Mouse (Mus musculus) MEL (cell line): ENCODE measurements around the gene Thrsp. TPM values are rescaled to one million over a fixed set of nuclear protein-coding genes. Genes with fewer than 3 reads are reported as not detected.
A peak's percentile ranks its signal among the peaks of the same experiment; 100 is the strongest.

ENCODE experiments used
- DNase-seq: peaks from one replicate; pipeline ENCODE4 v3.0.0; 2011; ENCODE audit warnings: low read depth, low spot score
- H3K27ac ChIP-seq: 2 replicates; pipeline ENCODE4 v1.5.1; 2012; ENCODE audit warnings: low read depth, mild to moderate bottlenecking, control low read depth, low read length, moderate library complexity; ENCODE audit not compliant: control insufficient read depth
- H3K27me3 ChIP-seq, 2 experiments: fragments of 150-350 bp in 1 of 2; sonication (generic) in 1 of 2; 2 replicates each; pipeline ENCODE4 v1.6.1; 2012; ENCODE audit warnings: low read length in 2 of 2, mild to moderate bottlenecking in 2 of 2, improper control_type of control experiment in 1 of 2, moderate library complexity in 1 of 2; ENCODE audit not compliant: insufficient read depth in 2 of 2, control insufficient read depth in 1 of 2
- H3K36me3 ChIP-seq, 2 experiments: 2 replicates each; pipeline ENCODE4 v1.6.1; 2012 to 2014; ENCODE audit warnings: low read length in 2 of 2, improper control_type of control experiment in 1 of 2, inconsistent platforms in 1 of 2, mild to moderate bottlenecking in 1 of 2; ENCODE audit not compliant: insufficient read depth in 2 of 2, control insufficient read depth in 1 of 2
- H3K4me1 ChIP-seq, 2 experiments: fragments of 150-350 bp in 1 of 2; sonication (generic) in 1 of 2; 2 replicates each; pipeline ENCODE4 v1.6.1; 2012; ENCODE audit warnings: low read length in 2 of 2, improper control_type of control experiment in 1 of 2, mild to moderate bottlenecking in 1 of 2; ENCODE audit not compliant: insufficient read depth in 2 of 2, control insufficient read depth in 1 of 2
- H3K4me3 ChIP-seq, 2 experiments: fragments of 150-350 bp in 1 of 2; sonication (generic) in 1 of 2; 2 replicates each; pipeline ENCODE4 v1.5.1; 2012; ENCODE audit warnings: low read depth in 2 of 2, low read length in 2 of 2, mild to moderate bottlenecking in 2 of 2, moderate library complexity in 2 of 2, control low read depth in 1 of 2, improper control_type of control experiment in 1 of 2; ENCODE audit not compliant: control insufficient read depth in 1 of 2, insufficient read depth in 1 of 2
- H3K79me2 ChIP-seq: 2 replicates; pipeline ENCODE4 v1.6.1; 2012; ENCODE audit warnings: mild to moderate bottlenecking, low read length, moderate library complexity; ENCODE audit not compliant: control insufficient read depth, poor library complexity, insufficient read depth
- H3K9ac ChIP-seq: 2 replicates; pipeline ENCODE4 v1.6.1; 2012; ENCODE audit warnings: low read depth, mild to moderate bottlenecking, control low read depth, low read length, moderate library complexity; ENCODE audit not compliant: control insufficient read depth, poor library complexity, severe bottlenecking
- H3K9me3 ChIP-seq: fragments of 150-350 bp; sonication (generic); replicated peaks from 2 replicates; pipeline ENCODE4 v1.6.1; 2012; ENCODE audit warnings: mild to moderate bottlenecking, low read length, improper control_type of control experiment, moderate library complexity; ENCODE audit not compliant: insufficient read depth
- BHLHE40 ChIP-seq: IDR thresholded peaks from 2 replicates; pipeline ENCODE4 v1.6.1; 2012; ENCODE audit warnings: low read depth, mild to moderate bottlenecking, inconsistent platforms, low read length, improper control_type of control experiment, borderline replicate concordance
- CHD1 ChIP-seq: IDR thresholded peaks from 2 replicates; pipeline ENCODE4 v1.6.1; 2012; ENCODE audit warnings: low read depth, mild to moderate bottlenecking, inconsistent platforms, low read length, improper control_type of control experiment
- CTCF ChIP-seq, 3 experiments: IDR thresholded peaks in 2 of 3; conservative IDR thresholded peaks in 1 of 3; 2 replicates each; pipeline ENCODE4 v1.5.1; 2011 to 2012; ENCODE audit warnings: low read length in 3 of 3, low read depth in 2 of 3, mild to moderate bottlenecking in 2 of 3, improper control_type of control experiment in 1 of 3, inconsistent platforms in 1 of 3, mixed read lengths in 1 of 3, moderate library complexity in 1 of 3; ENCODE audit not compliant: control insufficient read depth in 1 of 3, insufficient read depth in 1 of 3, poor library complexity in 1 of 3, severe bottlenecking in 1 of 3
- E2F4 ChIP-seq: IDR thresholded peaks from 2 replicates; pipeline ENCODE4 v1.6.1; 2011; ENCODE audit warnings: low read depth, low read length, improper control_type of control experiment, borderline replicate concordance
- ELF1 ChIP-seq: IDR thresholded peaks from 2 replicates; pipeline ENCODE4 v1.6.1; 2014; ENCODE audit warnings: low read depth, mild to moderate bottlenecking, inconsistent platforms, low read length, improper control_type of control experiment, moderate library complexity
- EP300 ChIP-seq, 2 experiments: IDR thresholded peaks; 2 replicates each; pipeline ENCODE4 v1.6.1; 2011; ENCODE audit warnings: improper control_type of control experiment in 2 of 2, low read length in 2 of 2, low read depth in 1 of 2, mild to moderate bottlenecking in 1 of 2
- ETS1 ChIP-seq: IDR thresholded peaks from 2 replicates; pipeline ENCODE4 v1.6.1; 2012; ENCODE audit warnings: low read depth, mild to moderate bottlenecking, inconsistent platforms, low read length, improper control_type of control experiment, moderate library complexity
- GABPA ChIP-seq: IDR thresholded peaks from 2 replicates; pipeline ENCODE4 v1.6.1; 2012; ENCODE audit warnings: low read depth, mild to moderate bottlenecking, inconsistent platforms, low read length, improper control_type of control experiment, moderate library complexity
- HCFC1 ChIP-seq: IDR thresholded peaks from 2 replicates; pipeline ENCODE4 v1.6.1; 2012; ENCODE audit warnings: low read depth, mild to moderate bottlenecking, inconsistent platforms, low read length, improper control_type of control experiment, moderate library complexity
- KAT2A ChIP-seq: conservative IDR thresholded peaks from 2 replicates; pipeline ENCODE4 v1.6.1; 2012; ENCODE audit warnings: low read depth, low read length, improper control_type of control experiment, inconsistent platforms
- MAX ChIP-seq: IDR thresholded peaks from 2 replicates; pipeline ENCODE4 v1.6.1; 2011; ENCODE audit warnings: low read length, improper control_type of control experiment
- MAZ ChIP-seq: IDR thresholded peaks from 2 replicates; pipeline ENCODE4 v1.6.1; 2012; ENCODE audit warnings: low read depth, mild to moderate bottlenecking, inconsistent platforms, low read length, improper control_type of control experiment
- MEF2A ChIP-seq: IDR thresholded peaks from 2 replicates; pipeline ENCODE4 v1.6.1; 2014; ENCODE audit warnings: low read depth, mild to moderate bottlenecking, inconsistent platforms, low read length, improper control_type of control experiment; ENCODE audit not compliant: poor library complexity, insufficient replicate concordance, severe bottlenecking; ENCODE audit errors: extremely low read depth
- MXI1 ChIP-seq: IDR thresholded peaks from 2 replicates; pipeline ENCODE4 v1.6.1; 2011; ENCODE audit warnings: mild to moderate bottlenecking, low read depth, low read length, improper control_type of control experiment
- MYC ChIP-seq: IDR thresholded peaks from 2 replicates; pipeline ENCODE4 v1.6.1; 2011; ENCODE audit warnings: low read depth, mild to moderate bottlenecking, low read length, improper control_type of control experiment, moderate library complexity
- NELFE ChIP-seq: IDR thresholded peaks from 2 replicates; pipeline ENCODE4 v1.6.1; 2011; ENCODE audit warnings: low read depth, low read length, improper control_type of control experiment
- NRF1 ChIP-seq: IDR thresholded peaks from 2 replicates; pipeline ENCODE4 v1.6.1; 2014; ENCODE audit warnings: low read depth, mild to moderate bottlenecking, inconsistent platforms, low read length, improper control_type of control experiment, moderate library complexity; ENCODE audit not compliant: poor library complexity, insufficient read depth, severe bottlenecking
- POLR2AphosphoS2 ChIP-seq: IDR thresholded peaks from 2 replicates; pipeline ENCODE4 v1.6.1; 2011; ENCODE audit warnings: low read length, improper control_type of control experiment
- POLR2AphosphoS5 ChIP-seq: IDR thresholded peaks from 2 replicates; pipeline ENCODE4 v1.6.1; 2012; ENCODE audit warnings: low read depth, borderline replicate concordance, mild to moderate bottlenecking, inconsistent platforms, low read length, moderate library complexity, mixed read lengths
- RAD21 ChIP-seq: IDR thresholded peaks from 2 replicates; pipeline ENCODE4 v1.6.1; 2011; ENCODE audit warnings: mild to moderate bottlenecking, low read depth, low read length, improper control_type of control experiment
- RCOR1 ChIP-seq: IDR thresholded peaks from 2 replicates; pipeline ENCODE4 v1.6.1; 2012; ENCODE audit warnings: low read depth, mild to moderate bottlenecking, inconsistent platforms, low read length, improper control_type of control experiment
- SIN3A ChIP-seq: IDR thresholded peaks from 2 replicates; pipeline ENCODE4 v1.6.1; 2012; ENCODE audit warnings: low read length, improper control_type of control experiment, inconsistent platforms
- SMC3 ChIP-seq: IDR thresholded peaks from 2 replicates; pipeline ENCODE4 v1.6.1; 2011; ENCODE audit warnings: low read depth, low read length, improper control_type of control experiment
- TBP ChIP-seq: IDR thresholded peaks from 2 replicates; pipeline ENCODE4 v1.8.0; 2011; ENCODE audit warnings: low read depth, low read length, improper control_type of control experiment
- TCF12 ChIP-seq: IDR thresholded peaks from 2 replicates; pipeline ENCODE4 v1.6.1; 2014; ENCODE audit warnings: low read depth, mild to moderate bottlenecking, inconsistent platforms, low read length, improper control_type of control experiment, moderate library complexity
- UBTF ChIP-seq: IDR thresholded peaks from 2 replicates; pipeline ENCODE4 v1.6.1; 2012; ENCODE audit warnings: low read depth, mild to moderate bottlenecking, inconsistent platforms, low read length, improper control_type of control experiment, moderate library complexity, borderline replicate concordance; ENCODE audit not compliant: insufficient read depth
- USF1 ChIP-seq: IDR thresholded peaks from 2 replicates; pipeline ENCODE4 v1.6.1; 2014; ENCODE audit warnings: low read depth, mild to moderate bottlenecking, inconsistent platforms, low read length, improper control_type of control experiment, moderate library complexity
- USF2 ChIP-seq, 2 experiments: IDR thresholded peaks; 2 replicates each; pipeline ENCODE4 v1.6.1; 2011 to 2012; ENCODE audit warnings: improper control_type of control experiment in 2 of 2, low read length in 2 of 2, borderline replicate concordance in 1 of 2, inconsistent platforms in 1 of 2, low read depth in 1 of 2, mild to moderate bottlenecking in 1 of 2; ENCODE audit not compliant: insufficient read depth in 1 of 2
- ZKSCAN1 ChIP-seq: IDR thresholded peaks from 2 replicates; pipeline ENCODE4 v1.6.1; 2012; ENCODE audit warnings: low read depth, mild to moderate bottlenecking, inconsistent platforms, low read length, improper control_type of control experiment, moderate library complexity
- ZMIZ1 ChIP-seq: IDR thresholded peaks from 2 replicates; pipeline ENCODE4 v1.6.1; 2012; ENCODE audit warnings: low read depth, mild to moderate bottlenecking, inconsistent platforms, low read length, improper control_type of control experiment, moderate library complexity
- polyA plus RNA-seq, 2 experiments: library from polyadenylated mRNA; stranded (reverse) in 1 of 2; unstranded in 1 of 2; fragments of >175 nt in 1 of 2; fragments of >200 nt in 1 of 2; gene quantifications; 2 replicates each; pipeline versions ENCODE4 v1.2.1 to v1.2.4; 2012; ENCODE audit warnings: low replicate concordance in 2 of 2, low read depth in 1 of 2; ENCODE audit not compliant: insufficient read length in 2 of 2, insufficient read depth in 1 of 2, missing spikeins in 1 of 2
- total RNA-seq: library from RNA; depleted of rRNA; stranded (reverse); fragments of 300-350 nt; gene quantifications from 2 replicates; pipeline ENCODE4 v1.2.3, GENCODE M21; 2012

Gene Thrsp
- total and polyA plus RNA-seq, 3 experiments: 0.06 TPM; not detected in 2

DNA sequence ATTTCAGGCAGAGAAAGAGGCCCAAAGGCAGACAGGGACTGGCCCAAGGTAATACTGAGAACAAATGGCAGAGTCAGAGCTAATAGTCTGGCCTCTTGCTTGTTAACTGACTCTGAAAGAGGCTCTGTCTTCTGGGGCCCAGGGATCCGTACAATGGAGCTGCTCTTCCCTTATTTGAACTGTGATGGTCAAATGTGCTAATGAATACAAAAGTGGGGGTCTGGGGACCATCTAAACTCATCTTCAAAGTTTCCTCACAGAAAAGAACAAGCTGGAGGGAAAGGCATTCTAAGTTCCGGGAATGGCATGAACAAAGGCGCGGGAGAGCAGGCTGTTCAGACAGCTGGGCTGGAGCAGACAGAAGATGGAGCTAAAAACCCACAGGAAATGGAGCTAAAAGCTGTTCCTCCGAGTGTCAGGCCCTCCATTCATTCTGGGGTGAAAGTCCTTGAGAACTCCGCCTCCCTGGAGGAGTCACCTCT is 29.6 kb upstream of the Thrsp start:
- Histone ChIP-seq H3K9ac (no peak overlapping the region), H3K27ac (no peak overlapping the region), H3K9me3 (no peaks in the 10 kb centered on the region), H3K27me3 (peaks cover 0 to 3% of the 10 kb centered on the region in 2 experiments; a peak in 2 of 4 replicates), H3K4me3 (no peak overlapping the region), H3K36me3 (no peaks in the 10 kb centered on the region)
- TF ChIP-seq RAD21 (no peak), MAZ (no peak), TCF12 (no peak), E2F4 (no peak), USF2 (IDR thresholded peaks at IDR 0.05; ENCODE audit: borderline replicate concordance in 1 of 2, insufficient read depth in 1 of 2, low read depth in 1 of 2, low read length in 2 of 2) (no peak), UBTF (no peak), KAT2A (no peak), SMC3 (no peak), MEF2A (no peak), ETS1 (no peak), HCFC1 (no peak), BHLHE40 (no peak), SIN3A (no peak), ZKSCAN1 (no peak), RCOR1 (no peak), ZMIZ1 (no peak), NRF1 (no peak), MYC (no peak)
- TF ChIP-seq, all 39 proteins: peak for 0
- DNase-seq: no peak
- H3K4me1 ChIP-seq: no peaks in the 10 kb centered on the region
- H3K79me2 ChIP-seq: no peaks in the 10 kb centered on the region

DNA sequence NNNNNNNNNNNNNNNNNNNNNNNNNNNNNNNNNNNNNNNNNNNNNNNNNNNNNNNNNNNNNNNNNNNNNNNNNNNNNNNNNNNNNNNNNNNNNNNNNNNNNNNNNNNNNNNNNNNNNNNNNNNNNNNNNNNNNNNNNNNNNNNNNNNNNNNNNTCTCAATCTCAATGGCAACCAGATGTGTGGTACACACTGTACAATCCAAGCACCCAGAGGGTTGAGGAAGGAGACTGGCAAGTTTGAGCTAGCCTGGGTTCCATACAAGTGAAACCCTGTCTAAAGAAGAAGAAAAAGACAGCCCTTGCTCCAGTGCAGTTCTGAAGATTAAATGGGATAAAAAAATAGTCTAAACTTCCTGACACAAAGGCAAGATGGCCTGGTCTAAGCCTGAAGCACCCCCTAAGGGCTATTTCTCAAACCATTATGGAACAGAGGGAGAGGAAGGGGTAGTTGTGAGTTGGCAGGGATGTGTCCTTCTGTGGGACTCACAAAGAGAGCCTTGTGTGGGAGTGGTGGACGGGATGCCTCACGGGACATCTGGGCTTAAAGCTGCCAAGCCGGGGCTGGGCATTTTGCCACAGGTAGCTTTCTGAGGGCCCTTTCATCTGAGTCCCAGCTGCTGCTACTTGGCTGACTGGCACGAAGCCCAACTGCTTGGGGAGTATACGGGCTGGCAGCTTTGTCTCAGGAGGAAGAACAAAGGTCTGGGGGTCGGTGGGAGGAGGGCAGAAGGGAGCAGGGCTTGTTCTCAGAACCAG is 28.8 kb upstream of the Thrsp start:
- H3K27me3 ChIP-seq: peaks cover 0 to 3% of the 10 kb centered on the region in 2 experiments; a peak in 2 of 4 replicates
- no peaks in the 10 kb centered on the region for H3K36me3 ChIP-seq
- H3K9me3 ChIP-seq: no peaks in the 10 kb centered on the region
- H3K9ac ChIP-seq: no peak overlapping the region
- peak; percentile 24 for DNase-seq
- H3K27ac ChIP-seq: no peak overlapping the region
- H3K4me3 ChIP-seq: no peak overlapping the region
- H3K79me2 ChIP-seq: no peaks in the 10 kb centered on the region
- H3K4me1 ChIP-seq: no peaks in the 10 kb centered on the region
- TF ChIP-seq POLR2AphosphoS2: no peak
- TF ChIP-seq NELFE: no peak
- no peak for TF ChIP-seq KAT2A
- no peak for TF ChIP-seq MXI1
- TF ChIP-seq GABPA: no peak
- no peak for TF ChIP-seq CTCF (IDR thresholded peaks at IDR 0.05 in 2 of 3, conservative IDR thresholded peaks at IDR 0.05 in 1 of 3; ENCODE audit: control insufficient read depth in 1 of 3, insufficient read depth in 1 of 3, low read depth in 2 of 3, low read length in 3 of 3, poor library complexity in 1 of 3, severe bottlenecking in 1 of 3)
- TF ChIP-seq USF1: no peak
- TF ChIP-seq MAX: no peak
- TF ChIP-seq RCOR1: no peak
- no peak for TF ChIP-seq TBP
- TF ChIP-seq HCFC1: no peak
- TF ChIP-seq SMC3: no peak
- no peak for TF ChIP-seq USF2 (IDR thresholded peaks at IDR 0.05; ENCODE audit: borderline replicate concordance in 1 of 2, insufficient read depth in 1 of 2, low read depth in 1 of 2, low read length in 2 of 2)
- TF ChIP-seq SIN3A: no peak
- no peak for TF ChIP-seq TCF12
- TF ChIP-seq CHD1: no peak
- TF ChIP-seq EP300 (IDR thresholded peaks at IDR 0.05; ENCODE audit: low read depth in 1 of 2, low read length in 2 of 2): no peak
- TF ChIP-seq ELF1: no peak
- TF ChIP-seq POLR2AphosphoS5: no peak
